Mouse (Mus musculus): ENCODE results near the gene Msl3. TPM values are rescaled to one million over a fixed set of nuclear protein-coding genes. Genes with fewer than 3 reads are reported as not detected.

The Msl3 gene
- polyA plus RNA-seq (2012; fragmentation: generic; extraction: Trizol): 10 to 100 TPM in 1 of 2 experiments, 1 to 10 TPM in 1; 3.1 to 19.7 TPM

GRCm38 (mm10) chrX:168673525-168674406 lies at the start of gene Msl3:
Msl3 (minus strand) TSS chrX:168673898.

Other genes starting within 250 kb of the Msl3 start
- gene Frmpd4, start 96.7 kb downstream of the Msl3 start, polyA plus RNA-seq (2012; fragmentation: generic; extraction: Trizol): under 1 TPM; 0.01 to 0.14 TPM
- gene Arhgap6, start 121.2 kb upstream of the Msl3 start, polyA plus RNA-seq (2012; fragmentation: generic; extraction: Trizol): 1 to 10 TPM in 1 of 2 experiments, under 1 TPM in 1; 0.13 to 6.1 TPM